Mouse (Mus musculus): Measurements from ENCODE around the gene Ttc39b.

Ttc39b gene

GRCm38 (mm10) chr4:83317826-83318348 lies 6.2 kb downstream of the Ttc39b start:
- no peak for DNase-seq (ENCODE audit: low read depth, low spot score)

- peak; percentile 27 for DNase-seq (ENCODE audit: low read depth, low spot score)
Observed at GRCm38 (mm10) chr4:83316718-83317117, 7.3 kb downstream of the Ttc39b start.

- no peak for DNase-seq (ENCODE audit: low read depth, low spot score)
Observed at GRCm38 (mm10) chr4:83315930-83316329, 8.1 kb downstream of the Ttc39b start.

- peak; percentile 71 for DNase-seq (ENCODE audit: low read depth, low spot score)
Observed at GRCm38 (mm10) chr4:83314922-83315881, 8.9 kb downstream of the Ttc39b start.

- peak; percentile 34 for DNase-seq (ENCODE audit: low read depth, low spot score)
Observed at GRCm38 (mm10) chr4:83314261-83314793, 9.7 kb downstream of the Ttc39b start.

GRCm38 (mm10) chr4:83312336-83312735 lies 11.7 kb downstream of the Ttc39b start:
- DNase-seq (ENCODE audit: low read depth, low spot score), result no peak

GRCm38 (mm10) chr4:83311481-83311880 lies 12.6 kb downstream of the Ttc39b start:
- no peak for DNase-seq (ENCODE audit: low read depth, low spot score)

- no peak for DNase-seq (ENCODE audit: low read depth, low spot score)
Observed at GRCm38 (mm10) chr4:83310990-83311389, 13.1 kb downstream of the Ttc39b start.

GRCm38 (mm10) chr4:83308914-83309313 lies 15.1 kb downstream of the Ttc39b start:
- peak; percentile 96 for DNase-seq (ENCODE audit: low read depth, low spot score)

- DNase-seq (ENCODE audit: low read depth, low spot score), result peak; percentile 32
Observed at GRCm38 (mm10) chr4:83307686-83308469, 16.2 kb downstream of the Ttc39b start.

- peak; percentile 48 for DNase-seq (ENCODE audit: low read depth, low spot score)
Observed at GRCm38 (mm10) chr4:83306879-83307278, 17.2 kb downstream of the Ttc39b start.

GRCm38 (mm10) chr4:83305099-83305498 lies 19.0 kb downstream of the Ttc39b start:
- DNase-seq (ENCODE audit: low read depth, low spot score), result peak; percentile 59

GRCm38 (mm10) chr4:83302887-83303827 lies 20.9 kb downstream of the Ttc39b start:
- DNase-seq (ENCODE audit: low read depth, low spot score), result peak; percentile 96

GRCm38 (mm10) chr4:83302123-83302737 lies 21.8 kb downstream of the Ttc39b start:
- DNase-seq (ENCODE audit: low read depth, low spot score), result peak; percentile 80

- no peak for DNase-seq (ENCODE audit: low read depth, low spot score)
Observed at GRCm38 (mm10) chr4:83301713-83302112, 22.3 kb downstream of the Ttc39b start.

GRCm38 (mm10) chr4:83284768-83285350 lies 39.2 kb downstream of the Ttc39b start:
- no peak for DNase-seq (ENCODE audit: low read depth, low spot score)

- no peak for DNase-seq (ENCODE audit: low read depth, low spot score)
Observed at GRCm38 (mm10) chr4:83283973-83284767, 39.9 kb downstream of the Ttc39b start.

GRCm38 (mm10) chr4:83282424-83282823 lies 41.6 kb downstream of the Ttc39b start:
- peak; percentile 55 for DNase-seq (ENCODE audit: low read depth, low spot score)

- no peak for DNase-seq (ENCODE audit: low read depth, low spot score)
Observed at GRCm38 (mm10) chr4:83279236-83279635, 44.8 kb downstream of the Ttc39b start.

All from 3T3-L1 (cell line).